Mouse (Mus musculus) retina, postnatal 1 day (tissue): ENCODE measurements at regions not wholly inside any gene's neighbourhood (a gene's known extent, or its start where the extent isn't known, plus 50 kb on each side); places are given as distances from the start of the nearest gene placed in this dataset.
A peak's percentile ranks its signal among the peaks of the same experiment; 100 is the strongest.

Experiments used
- DNase-seq: peaks from one replicate; pipeline ENCODE4 v3.0.0-alpha.2; 2012

- no peak for DNase-seq
Measured at GRCm38 (mm10) chr12:95619281-95619680, 72.7 kb upstream of the Flrt2 start.

DNA sequence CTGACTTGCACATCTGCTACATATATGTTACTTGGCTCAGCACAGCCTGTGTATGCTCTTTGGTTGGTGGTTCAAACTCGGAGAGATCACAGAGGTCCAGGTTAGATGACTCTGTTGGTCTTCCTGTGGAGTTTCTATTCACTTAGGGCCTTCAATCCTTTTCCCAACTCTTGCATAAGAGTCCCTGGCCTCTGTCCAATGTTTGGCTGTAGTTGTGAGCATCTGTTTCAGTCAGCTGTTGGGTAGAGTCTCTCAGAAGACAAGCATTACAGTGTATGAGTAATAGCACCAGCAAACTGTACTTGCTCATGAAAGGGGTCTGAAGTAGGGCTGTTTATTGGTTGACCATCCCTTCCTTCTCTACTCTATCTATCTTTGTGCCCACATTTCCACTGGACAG, 61.0 kb upstream of the Flrt2 start:
- DNase-seq, result no peak

DNA sequence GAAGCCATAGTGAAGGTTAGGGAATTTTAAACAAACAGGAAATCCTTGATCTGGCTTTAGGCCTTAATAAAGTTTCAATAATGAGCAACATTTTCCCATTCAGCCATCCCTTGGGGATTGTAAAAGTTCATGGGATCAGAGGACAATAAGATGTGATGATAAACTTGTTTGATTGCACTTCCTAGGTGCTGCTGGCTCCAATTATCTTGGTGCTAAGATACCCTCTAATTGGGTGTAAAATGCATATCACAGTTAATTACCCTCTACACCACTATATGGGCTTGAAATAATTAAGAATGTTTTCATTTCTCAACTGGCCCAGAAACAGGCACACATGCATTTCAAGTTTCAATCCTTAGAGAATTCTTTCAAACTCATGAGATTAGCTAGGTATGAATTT, 55.4 kb upstream of the Flrt2 start:
- peak; percentile 49 for DNase-seq

DNA sequence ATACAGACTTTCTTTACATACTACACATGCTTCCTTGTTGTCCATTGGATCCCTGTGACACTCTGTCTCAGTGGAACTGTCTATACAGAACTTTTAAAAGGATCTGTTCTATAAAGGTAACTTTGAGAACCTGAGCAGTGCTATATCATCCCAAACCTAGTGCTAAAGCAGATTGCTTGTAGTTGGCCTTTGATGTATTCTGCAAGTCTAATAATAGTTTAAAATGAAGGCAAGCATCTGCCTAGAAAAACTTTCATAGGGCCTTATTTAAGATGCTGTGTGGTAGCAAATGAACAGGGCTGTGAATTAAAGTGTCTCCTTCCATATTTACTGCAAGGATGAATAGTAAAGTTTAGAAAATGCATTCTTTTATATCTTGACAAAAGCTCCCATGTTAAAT, 52.1 kb upstream of the Flrt2 start:
- no peak for DNase-seq

DNA sequence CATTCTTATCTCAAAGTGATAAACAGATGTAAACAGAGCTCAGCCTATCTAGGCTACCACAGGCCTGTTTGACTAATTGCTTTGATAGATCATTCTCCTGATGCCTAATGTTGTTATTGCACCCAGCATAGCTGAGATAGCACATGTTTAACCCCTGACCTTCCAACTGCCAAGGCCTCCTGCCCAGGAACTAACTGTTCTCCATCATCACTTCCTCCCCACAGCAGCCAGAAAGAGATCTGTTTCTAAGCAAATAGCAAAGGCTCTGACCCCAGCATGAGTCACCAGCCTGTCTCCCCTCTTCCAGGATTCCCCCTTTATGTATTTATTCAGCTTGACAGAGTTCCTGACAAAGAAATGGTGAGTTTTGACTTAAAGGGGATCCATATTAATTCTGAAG, 50.4 kb upstream of the Flrt2 start:
- no peak for DNase-seq
